Mouse (Mus musculus): ENCODE measurements around the gene Fez1. TPM values are rescaled to one million over a fixed set of nuclear protein-coding genes. Genes with fewer than 3 reads are reported as not detected.

Gene Fez1
- total RNA-seq, 2 experiments from 2014 or later = 265 to 298 TPM

DNA sequence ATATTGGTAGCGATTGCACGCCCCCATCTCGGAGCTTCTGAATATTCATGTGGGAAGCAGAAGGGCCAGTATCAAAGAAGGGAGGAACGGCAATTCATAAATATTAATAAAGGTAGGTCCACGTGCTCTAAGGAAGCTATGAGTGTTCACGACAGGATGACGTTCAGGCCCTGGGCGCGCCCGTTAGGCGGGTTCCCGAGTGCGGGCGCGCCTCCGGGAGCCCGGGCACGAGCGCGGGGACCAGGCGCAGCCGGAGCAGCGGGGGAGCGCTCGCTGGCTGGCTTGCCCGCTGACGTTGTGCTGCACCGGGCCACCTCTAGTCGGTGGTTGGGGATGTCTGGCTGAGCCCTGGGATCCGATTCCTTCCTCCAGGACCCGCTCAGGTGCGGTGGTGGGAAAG lies 10.9 kb downstream of the Fez1 start:
- intact Hi-C loops (cut with DNase I) = loop anchor here (5.0 kb wide), 1 partner anchor 35 kb away; the partner anchor contains the start of gene Ei24
- DNase-seq (ENCODE audit: low spot score in 2 of 2) = peak; percentile 87 to 93

DNA sequence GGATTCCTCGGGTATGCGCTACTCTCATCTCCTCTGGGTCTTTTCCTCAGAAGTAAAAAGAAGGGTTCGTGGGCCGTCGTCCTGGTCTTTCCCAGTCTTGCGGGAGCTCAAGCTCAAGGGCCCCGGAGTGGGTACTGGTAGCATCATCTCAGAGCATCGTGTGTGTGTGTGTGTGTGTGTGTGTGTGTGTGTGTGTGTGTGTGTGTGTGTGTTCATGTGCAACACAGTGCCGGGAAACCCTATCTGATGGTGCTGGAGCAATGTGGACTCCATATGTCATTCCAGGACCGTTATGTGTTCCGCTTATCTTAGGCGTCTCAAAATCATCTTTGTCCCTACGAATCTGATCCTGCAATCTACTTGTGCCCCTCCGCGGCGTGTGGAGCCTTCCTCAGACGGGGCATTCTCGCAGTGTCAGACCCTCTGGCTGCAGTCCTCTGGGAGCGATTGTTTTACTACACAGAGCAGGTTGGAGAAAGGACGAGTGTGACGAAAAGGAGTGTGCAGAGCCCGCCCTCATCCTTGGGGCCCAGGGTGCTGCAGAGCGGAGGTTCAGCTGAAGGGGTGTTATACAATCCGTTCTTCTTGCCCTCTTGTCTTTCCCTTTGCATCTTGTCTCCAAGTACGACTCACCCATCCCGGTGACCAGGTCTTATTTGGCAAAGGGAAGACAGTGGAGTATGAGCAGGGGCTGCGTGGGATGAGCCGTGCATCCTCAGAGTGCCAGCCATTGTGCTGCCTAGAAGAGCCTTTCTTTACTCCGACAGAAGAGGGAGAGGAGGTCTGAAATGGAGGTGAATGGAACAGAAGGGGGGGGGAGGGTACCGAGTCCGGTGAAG lies 11.6 kb downstream of the Fez1 start:
- intact Hi-C loops (cut with DNase I) = loop anchor here (5.0 kb wide), 1 partner anchor 36 kb away; the partner anchor contains the start of gene Ei24
- DNase-seq (ENCODE audit: low spot score in 2 of 2) = peak; percentile 59 to 68

- peak in 1 of 2 experiments; percentile 26 for DNase-seq (ENCODE audit: low spot score in 2 of 2)
Measured at GRCm38 (mm10) chr9:36833914-36834313, 12.2 kb downstream of the Fez1 start.

DNA sequence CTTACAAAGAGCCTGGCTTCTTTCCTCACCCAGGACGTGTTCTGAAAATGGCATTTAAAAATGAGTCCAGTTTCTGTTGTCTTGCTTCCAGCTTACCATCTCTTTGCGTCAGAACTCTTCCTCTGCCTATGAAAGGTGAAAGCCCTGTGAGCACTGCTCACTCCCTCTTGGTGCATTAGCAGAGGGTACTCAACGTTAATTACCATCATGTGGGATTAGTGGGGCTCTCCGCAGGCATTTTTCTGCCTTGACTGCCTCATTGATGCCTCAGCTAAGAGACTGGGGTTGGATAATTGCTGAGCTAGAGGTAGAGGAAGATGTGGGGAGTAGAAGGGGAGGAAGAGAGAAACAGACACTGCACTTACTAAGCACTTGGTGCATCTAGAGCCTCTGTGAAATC lies 24.7 kb downstream of the Fez1 start:
- intact Hi-C loops (cut with DNase I) = no loop called here
- DNase-seq (ENCODE audit: low spot score in 2 of 2) = no peak

More at GRCm38 (mm10) chr9:36833914-36834313, 12.2 kb downstream of the Fez1 start:
- intact Hi-C loops (cut with DNase I) = loop anchor here (5.0 kb wide), 1 partner anchor 37 kb away; the partner anchor contains the start of gene Ei24

DNA sequence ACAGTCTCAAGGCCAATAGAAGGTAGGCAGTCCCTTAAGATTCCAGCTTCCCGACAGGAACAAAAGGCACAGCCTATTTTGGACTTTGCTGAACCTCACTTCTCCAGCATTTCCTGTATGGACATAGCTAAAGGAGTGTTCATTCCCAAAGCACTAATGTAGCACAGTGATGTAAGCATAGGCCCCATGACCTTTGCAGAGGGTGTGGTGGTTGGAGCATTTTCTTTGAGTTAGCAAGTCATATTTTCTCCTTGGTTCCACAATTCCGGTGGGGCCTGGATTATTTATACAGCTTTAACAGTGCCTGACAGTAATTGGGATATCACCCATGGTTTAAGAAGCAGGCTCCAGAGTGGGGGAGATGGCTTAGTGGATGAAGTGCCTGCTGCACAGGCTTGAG lies 27.0 kb downstream of the Fez1 start:
- intact Hi-C loops (cut with DNase I) = no loop called here
- no peak for DNase-seq (ENCODE audit: low spot score in 2 of 2)

DNA sequence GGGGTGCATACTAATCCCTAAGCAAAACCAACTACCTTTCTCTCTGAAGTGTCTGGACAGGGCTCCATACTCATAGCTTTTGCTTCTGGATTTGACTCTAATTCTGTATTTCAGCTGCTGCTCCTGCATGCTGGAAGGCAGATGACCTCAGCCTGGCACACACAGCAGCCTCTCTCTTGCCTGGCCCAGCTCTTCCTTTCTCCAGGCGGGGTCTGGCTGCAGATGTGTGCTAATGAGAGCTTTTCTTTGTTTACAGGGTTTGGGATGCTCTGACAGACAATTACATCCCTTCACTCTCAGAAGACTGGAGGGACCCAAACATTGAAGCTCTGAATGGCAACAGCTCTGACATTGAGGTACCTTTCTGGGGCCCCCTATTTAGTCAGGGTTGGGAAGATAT lies 28.4 kb downstream of the Fez1 start:
- intact Hi-C loops (cut with DNase I) = no loop called here
- no peak for DNase-seq (ENCODE audit: low spot score in 2 of 2)

DNA sequence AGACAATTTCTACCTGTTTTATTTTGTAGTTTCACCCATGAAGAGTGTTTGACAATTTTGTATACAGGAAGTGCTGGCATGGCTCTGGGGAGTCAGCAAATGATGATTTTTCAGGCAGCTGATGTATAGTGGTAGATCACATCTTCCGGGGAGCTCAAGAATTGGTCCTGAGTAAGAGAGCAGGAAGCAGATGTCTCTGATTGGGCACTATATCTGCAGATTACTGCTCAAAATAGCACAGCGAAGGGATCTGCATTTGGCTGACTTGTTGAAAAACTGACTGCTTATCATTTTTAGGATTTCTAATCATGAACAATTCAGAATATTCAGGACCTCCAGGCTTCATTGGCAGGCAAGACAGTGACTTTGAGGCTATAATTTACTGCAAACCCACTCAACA lies 30.5 kb downstream of the Fez1 start:
- intact Hi-C loops (cut with DNase I) = no loop called here
- no peak for DNase-seq (ENCODE audit: low spot score in 2 of 2)

DNA sequence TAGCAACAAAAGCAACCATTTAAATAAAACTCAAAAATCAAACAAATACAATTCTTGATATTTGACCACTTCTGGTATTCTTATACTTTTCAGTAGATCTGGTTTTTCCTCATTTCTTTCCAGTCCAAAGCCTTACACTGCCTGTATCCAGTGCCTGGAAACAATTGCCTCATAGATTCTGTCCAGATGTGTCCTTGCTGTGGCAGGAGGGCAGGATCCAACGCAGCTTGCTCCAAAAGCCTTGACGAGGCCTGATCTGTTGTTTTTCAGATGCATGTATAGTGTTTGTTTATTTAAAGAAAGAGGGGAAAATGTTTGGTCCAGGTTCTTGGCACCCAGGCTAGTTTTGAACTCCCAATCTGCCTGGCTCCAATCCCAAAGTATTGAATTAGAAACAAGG lies 34.7 kb downstream of the Fez1 start:
- DNase-seq (ENCODE audit: low spot score in 2 of 2) = no peak
- intact Hi-C loops (cut with DNase I) = no loop called here

- intact Hi-C loops (cut with DNase I) = no loop called here
- DNase-seq (ENCODE audit: low spot score in 2 of 2) = no peak
Measured at GRCm38 (mm10) chr9:36857476-36858117, 35.9 kb downstream of the Fez1 start.

GRCm38 (mm10) chr9:36858677-36859076 lies 37.0 kb downstream of the Fez1 start:
- intact Hi-C loops (cut with DNase I) = no loop called here
- no peak for DNase-seq (ENCODE audit: low spot score in 2 of 2)

DNA sequence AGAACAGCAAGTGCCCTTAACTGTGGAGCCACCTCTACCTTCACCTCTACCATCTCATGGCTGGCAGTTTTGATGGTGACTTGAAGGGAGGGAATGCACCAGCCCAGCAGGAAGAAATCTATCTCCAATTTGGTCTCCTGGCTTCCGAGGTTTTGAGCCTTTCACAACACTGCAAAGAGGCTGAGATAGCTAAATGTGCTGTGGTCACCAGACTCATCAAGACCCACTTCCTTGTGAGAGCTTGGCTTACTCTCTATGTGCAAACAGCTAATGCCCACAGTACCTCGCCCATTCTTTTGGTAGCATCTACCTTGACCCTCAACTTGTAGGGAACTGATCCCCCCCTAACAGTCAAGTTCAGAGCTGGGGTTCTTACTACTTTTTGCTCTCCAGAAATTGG lies 40.9 kb downstream of the Fez1 start:
- intact Hi-C loops (cut with DNase I) = no loop called here
- DNase-seq (ENCODE audit: low spot score in 2 of 2) = no peak

DNA sequence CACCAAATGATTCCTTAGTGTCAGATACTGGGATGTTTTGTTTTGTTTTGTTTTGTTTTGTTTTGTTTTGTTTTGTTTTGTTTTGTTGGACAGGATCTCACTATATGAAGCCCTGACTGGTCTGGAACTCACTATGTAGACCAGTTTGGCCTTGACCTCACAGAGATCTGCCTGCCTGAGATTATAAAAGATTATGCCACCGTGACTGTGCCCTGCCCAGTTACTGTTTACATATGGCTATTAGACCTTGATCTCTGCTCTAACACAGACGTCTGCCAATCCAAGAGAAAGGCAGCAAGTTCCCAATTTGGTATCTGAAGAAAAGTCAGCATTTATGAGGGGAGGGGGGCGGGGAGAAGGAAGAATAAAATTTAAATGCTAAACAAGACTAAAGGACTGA lies 42.0 kb downstream of the Fez1 start:
- intact Hi-C loops (cut with DNase I) = no loop called here
- DNase-seq (ENCODE audit: low spot score in 2 of 2) = no peak

DNA sequence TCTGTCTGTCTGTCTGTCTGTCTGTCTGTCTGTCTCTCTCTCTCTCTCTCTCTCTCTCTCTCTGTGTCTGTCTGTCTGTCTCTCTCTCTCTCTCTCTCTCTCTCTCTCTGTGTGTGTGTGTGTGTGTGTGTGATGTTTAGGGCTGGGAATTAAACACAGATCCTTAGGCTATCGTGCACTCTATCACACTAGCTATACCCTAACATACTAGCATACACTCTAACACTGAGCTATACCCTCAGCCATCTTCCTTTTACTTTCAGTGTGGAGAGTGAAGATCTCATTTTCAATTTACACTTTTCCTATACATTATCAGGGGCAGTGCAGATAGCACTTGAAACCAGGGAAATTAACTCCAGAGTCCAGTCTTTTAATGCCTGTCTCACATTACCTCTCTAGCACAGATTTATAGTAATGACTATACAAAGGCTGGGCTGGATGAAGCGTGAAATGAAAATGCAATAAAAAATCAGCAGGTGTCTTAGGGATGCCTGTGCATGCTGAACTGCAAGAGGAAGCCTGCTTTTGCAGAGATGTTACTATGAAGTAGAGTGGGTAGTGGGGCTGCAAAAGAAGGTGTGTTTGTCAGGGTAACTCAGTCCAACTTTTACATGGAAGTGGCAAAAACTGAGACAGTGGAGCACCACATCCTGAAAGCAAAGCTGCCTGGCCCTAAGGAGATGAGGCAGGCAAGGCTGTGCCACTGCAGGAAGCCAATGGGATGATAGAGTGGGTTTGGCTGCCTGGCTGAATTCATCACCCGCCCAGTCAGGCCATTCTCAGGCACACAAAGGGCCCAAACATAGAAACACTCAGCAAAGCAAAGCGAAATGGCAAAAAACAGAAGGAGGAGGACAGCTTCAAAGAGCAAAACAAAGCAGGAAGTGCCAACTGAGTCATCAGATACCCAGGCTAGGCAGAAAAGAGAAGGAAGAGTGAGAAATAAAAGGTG lies 43.5 kb downstream of the Fez1 start:
- intact Hi-C loops (cut with DNase I) = no loop called here
- no peak for DNase-seq (ENCODE audit: low spot score in 2 of 2)

DNA sequence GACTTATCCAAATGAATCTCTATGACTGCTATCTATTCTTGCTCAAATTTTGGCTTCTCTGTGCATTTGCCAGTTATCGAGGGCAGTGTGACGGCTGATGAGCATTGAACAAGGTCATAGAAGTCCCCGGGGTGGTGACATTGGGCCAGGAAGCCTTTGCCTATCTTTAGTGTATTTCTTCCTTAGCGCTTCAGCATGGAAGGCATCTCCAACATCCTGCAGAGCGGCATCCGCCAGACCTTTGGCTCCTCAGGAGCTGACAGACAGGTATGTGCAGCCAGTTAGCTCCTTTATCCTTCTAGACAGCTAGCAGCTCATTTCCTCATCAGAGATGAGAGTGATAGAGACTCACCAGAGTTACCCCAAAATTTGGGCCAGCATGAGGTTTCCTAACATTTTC lies 47.0 kb downstream of the Fez1 start:
- no peak for DNase-seq (ENCODE audit: low spot score in 2 of 2)
- intact Hi-C loops (cut with DNase I) = no loop called here

- no peak for DNase-seq (ENCODE audit: low spot score in 2 of 2)
- intact Hi-C loops (cut with DNase I) = no loop called here
Measured at GRCm38 (mm10) chr9:36870263-36870662, 48.6 kb downstream of the Fez1 start.

GRCm38 (mm10) chr9:36873796-36874195 lies 52.1 kb downstream of the Fez1 start:
- no peak for DNase-seq (ENCODE audit: low spot score in 2 of 2)
- intact Hi-C loops (cut with DNase I) = no loop called here

- DNase-seq (ENCODE audit: low spot score in 2 of 2) = no peak
- intact Hi-C loops (cut with DNase I) = no loop called here
Measured at GRCm38 (mm10) chr9:36876313-36876712, 54.6 kb downstream of the Fez1 start.

DNA sequence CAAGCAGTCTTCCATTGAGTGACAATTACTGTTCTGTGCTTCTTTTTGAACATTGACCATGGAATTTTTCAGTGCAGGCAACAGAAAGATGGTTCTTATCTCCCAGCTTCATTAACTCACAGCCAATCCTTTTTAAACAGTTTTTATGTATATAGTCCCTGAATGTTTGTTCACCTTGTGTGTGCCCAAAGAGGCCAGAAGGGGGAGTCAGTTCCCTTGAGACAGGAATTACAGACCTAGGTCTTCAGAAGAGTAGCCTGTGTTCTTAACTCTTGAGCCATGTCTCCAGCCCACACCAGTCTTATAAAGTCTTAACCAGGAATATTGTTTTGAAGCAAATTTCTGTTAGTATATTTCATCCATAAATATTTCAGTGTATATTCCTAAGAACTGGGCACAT lies 55.1 kb downstream of the Fez1 start:
- intact Hi-C loops (cut with DNase I) = no loop called here
- DNase-seq (ENCODE audit: low spot score in 2 of 2) = no peak

DNA sequence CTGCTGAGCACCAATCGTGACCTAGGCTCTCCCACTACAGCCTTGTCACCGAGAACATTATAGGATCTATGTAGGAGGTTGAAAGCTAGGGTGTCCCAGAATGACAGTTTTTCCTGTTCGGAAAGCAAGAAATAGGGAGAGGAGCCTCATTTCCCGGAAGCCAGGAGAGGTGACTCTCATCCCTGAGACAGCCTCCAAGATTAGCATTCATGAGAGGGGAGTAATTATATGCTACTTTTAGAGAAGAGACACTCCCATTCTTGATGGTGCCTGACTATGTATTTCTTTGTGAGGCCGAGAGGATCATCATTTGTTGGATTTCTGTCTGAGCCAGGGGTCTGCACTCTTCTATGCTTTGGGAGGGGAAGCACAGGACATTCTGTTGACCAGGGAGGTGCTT lies 60.0 kb downstream of the Fez1 start:
- no peak for DNase-seq (ENCODE audit: low spot score in 2 of 2)
- intact Hi-C loops (cut with DNase I) = no loop called here
